Mouse (Mus musculus) c-Kit-positive CD71-negative TER-119-negative erythroid progenitor cells, embryonic 14.5 days (primary cell): Measurements from ENCODE around the gene Scaf1.
A peak's percentile ranks its signal among the peaks of the same experiment; 100 is the strongest.

Source experiments
- DNase-seq: peaks from one replicate; pipeline ENCODE4 v3.0.0-alpha.2; 2013; ENCODE audit warnings: low read depth

Gene Scaf1

DNA sequence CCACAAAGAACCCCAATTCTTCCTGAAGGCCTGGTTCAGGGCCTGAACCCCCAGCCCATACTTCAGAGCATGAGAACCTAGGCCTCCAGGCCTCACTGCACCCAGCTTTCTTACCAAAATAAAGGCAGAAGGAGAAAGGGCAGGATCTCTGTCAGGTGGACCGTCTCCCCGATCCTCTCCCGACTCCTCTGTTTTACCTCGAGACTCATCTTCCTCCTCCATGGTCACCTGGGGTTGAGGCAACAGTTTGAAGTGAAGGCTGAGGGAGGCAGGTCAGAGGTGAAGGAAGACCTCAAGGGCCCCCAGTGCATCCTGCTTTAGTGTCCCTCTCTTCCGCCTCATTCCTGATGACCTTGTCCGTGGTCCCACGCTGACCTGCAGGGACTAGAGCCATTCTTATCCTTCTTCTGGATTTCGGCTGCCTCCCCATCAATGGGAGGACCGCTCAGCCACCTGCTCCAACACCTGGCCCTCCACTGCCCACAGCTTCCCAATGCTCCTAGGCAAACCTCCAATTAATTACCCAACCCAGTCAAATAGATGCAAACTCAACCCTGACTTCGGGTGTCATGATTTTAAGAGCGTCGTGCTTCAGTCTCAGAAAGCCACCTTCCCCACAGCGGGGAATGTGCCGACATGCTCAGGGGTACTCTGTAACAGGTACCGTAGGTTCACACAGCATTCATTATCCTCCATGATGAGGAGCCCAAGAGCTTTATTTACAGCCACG lies 2.6 kb downstream of the Scaf1 start:
- DNase-seq: no peak

DNA sequence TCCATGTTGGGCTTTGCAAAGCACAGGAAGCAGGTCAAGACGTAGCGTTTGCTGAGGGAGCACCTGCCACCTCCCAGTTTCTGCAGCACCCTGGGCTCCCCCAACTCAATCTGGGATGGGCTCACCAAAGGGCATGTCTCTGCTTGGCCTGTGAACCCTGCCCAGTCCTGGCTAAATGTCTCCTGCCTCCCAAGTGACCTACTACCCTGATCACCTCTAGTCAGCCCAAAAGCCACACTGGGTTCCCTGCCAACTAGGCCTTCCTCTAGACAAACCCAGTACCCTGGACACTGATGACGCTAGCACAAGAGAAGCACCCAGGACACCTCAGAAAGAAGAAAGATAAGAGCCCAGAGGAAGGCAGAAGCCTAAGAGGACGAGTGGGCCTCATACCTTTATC lies 3.3 kb downstream of the Scaf1 start:
- no peak for DNase-seq

DNA sequence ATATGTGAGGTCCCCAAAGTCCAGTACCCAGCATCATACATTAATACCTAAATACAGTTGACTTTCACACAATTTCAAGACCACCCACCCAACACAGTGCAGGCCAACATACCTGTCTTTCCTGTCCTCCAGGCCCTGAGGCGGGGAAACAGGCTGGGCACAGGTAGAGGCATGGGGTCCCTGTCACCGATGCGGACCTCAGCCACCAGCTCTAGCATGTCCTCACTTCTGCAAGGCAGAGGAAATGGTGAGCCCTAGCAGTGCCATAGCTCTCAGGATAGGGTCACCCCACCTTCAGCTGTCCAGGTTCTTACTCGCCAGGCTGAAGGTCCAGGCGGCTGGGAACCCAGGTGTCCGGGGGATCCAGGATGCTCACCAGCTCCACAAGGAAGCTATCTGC lies 4.2 kb downstream of the Scaf1 start:
- no peak for DNase-seq

GRCm38 (mm10) chr7:45008411-45008810 lies 7.8 kb downstream of the Scaf1 start:
- no peak for DNase-seq

DNA sequence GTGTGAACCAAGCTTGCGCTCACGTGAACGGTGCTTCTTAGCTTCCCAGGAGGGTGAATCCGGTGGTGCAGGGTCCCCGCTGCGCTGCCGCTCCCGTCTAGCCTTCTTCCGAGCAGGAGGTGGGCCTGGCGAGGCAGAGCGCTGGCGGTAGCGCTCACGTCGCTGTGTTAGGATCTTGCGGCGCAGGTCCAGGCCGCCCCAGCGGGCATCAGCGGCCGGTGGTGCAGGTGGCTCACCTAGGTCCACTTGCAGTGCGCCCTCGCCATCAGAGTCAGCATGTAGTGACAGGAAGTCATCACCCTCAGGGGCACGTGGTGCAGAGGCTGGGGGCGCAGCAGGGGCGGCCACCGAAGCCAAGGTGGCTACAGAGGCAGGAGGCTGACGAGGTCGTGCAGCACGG lies 8.3 kb downstream of the Scaf1 start:
- no peak for DNase-seq

DNA sequence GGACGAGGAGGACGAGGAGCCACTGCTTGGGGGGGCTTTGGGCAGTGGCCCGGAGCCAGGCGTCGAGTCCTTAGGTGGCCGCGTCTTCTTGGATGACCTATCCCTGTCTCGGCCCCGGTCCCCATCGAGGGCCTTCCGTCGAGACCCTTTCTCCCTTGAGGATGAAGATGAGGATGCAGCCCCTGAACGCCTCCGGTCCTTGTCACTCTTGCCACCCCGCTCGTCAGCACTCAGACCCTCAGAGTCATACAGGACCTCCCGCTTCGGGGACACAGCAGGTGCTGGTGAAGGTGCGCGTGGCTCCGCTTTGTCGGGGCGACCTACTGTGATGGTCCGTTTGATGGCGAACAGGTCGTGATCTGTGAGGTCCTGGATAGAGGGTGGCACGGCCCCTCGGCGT lies 9.0 kb downstream of the Scaf1 start:
- DNase-seq: no peak

GRCm38 (mm10) chr7:45006503-45006902 lies 9.7 kb downstream of the Scaf1 start:
- no peak for DNase-seq

GRCm38 (mm10) chr7:45005321-45005992 lies 10.7 kb downstream of the Scaf1 start:
- no peak for DNase-seq

DNA sequence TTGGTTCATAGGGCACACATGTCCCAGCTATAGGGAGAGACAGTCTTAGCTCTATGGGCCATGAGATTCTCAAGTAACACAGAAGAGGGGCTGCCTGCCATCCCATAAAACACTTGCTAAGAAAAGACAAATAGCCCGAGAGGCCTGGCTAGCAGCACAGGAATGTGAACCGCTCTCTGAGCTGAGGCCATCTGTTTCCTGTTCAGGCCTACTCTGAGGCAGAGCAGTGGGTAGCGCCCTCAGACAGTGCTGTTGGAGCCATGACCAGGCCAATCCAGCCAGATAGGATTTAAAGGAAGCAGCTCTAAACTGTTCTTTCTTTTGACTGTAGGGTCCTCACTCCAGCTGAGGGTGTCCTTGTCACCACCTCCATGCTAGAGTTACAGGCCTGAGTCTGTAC lies 11.6 kb downstream of the Scaf1 start:
- no peak for DNase-seq

DNA sequence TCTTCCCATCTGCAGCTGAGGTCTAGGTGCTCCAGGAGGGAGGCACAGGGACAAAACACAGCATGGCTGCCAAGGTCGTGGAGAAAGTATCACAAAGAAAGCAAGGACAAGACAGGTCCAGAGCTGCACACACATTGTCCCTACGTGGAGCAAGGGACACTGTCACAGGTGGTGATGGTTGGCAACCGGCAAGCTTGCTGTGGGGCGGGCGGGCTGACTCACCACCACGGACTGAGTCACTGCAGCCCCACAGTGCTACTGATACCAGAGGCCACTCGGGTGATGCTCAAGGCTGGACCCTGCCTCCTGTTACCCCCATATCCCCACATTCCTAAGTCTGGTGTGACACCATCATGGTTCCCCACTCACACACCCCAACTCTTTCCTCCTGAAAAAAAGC lies 13.7 kb downstream of the Scaf1 start:
- no peak for DNase-seq

DNA sequence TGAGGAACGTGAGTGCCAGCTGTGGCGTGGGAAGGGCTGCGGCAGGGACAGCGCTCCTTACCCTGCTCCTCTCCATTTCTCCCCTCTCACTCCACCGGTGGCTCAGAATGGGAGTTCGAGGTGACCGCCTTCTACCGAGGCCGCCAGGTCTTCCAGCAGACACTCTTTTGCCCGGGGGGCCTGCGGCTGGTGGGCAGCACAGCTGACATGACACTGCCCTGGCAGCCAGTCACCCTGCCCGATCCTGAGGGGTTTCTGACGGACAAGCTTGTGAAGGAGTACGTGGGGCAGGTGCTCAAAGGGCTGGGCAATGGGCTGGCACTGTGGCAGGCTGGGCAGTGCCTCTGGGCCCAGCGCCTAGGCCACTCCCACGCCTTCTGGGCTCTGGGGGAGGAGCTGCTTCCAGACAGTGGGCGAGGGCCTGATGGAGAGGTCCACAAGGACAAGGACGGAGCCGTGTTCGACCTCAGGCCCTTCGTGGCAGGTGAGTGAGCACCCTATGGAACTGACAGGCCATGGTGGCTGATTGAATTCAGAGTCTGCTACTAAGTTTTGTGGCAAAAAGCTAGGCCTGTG lies 15.5 kb downstream of the Scaf1 start:
- DNase-seq: no peak

GRCm38 (mm10) chr7:44999753-45000152 lies 16.4 kb downstream of the Scaf1 start:
- DNase-seq: no peak

DNA sequence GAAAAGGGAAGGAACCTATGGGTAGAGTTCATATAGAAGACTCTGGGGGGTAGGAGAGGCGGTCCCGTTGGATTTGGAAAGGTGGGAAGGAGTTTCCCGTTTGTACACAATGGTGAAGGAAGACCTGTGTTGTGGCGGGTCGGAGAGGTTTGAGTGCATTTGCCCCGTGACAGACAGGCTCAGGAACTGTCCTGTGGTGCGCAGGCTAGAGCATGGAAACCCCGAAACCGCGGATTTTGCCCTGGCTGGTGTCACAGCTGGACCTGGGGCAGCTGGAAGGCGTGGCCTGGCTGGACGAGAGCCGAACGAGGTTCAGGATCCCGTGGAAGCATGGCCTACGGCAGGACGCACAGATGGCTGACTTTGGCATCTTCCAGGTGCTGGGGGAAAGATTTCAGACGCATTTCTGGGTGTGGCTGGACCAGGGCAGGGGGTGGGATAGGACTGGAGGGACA lies 17.6 kb downstream of the Scaf1 start, which contains the start of gene Bcl2l12:
TSS of gene Bcl2l12 (minus strand) at position 212 of the 455 bp plus-strand sequence.
- DNase-seq: no peak

DNA sequence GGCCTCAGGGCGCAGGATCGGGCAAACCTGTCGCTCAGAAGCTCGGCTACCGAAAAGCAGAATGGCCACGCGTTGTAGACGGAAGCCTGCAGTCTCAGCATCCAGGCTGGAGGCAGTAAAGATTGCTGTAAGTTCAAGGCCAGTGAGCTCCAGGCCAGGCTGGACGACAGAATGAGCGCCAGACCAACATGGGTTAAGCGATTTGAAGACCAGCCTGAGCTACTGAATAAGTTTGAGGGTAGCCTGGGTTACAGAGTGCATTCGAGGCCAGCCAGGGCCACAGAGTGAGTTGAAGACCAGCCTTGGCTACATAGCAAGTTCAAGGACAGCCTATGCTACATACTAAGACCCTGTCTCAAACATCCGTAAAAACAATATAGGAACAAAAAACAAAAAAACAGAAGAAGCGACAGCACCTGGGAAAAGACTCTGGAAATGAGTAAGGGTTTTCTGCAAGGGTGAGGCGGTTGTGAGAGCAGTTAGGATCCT lies 18.2 kb downstream of the Scaf1 start:
- DNase-seq: no peak

DNA sequence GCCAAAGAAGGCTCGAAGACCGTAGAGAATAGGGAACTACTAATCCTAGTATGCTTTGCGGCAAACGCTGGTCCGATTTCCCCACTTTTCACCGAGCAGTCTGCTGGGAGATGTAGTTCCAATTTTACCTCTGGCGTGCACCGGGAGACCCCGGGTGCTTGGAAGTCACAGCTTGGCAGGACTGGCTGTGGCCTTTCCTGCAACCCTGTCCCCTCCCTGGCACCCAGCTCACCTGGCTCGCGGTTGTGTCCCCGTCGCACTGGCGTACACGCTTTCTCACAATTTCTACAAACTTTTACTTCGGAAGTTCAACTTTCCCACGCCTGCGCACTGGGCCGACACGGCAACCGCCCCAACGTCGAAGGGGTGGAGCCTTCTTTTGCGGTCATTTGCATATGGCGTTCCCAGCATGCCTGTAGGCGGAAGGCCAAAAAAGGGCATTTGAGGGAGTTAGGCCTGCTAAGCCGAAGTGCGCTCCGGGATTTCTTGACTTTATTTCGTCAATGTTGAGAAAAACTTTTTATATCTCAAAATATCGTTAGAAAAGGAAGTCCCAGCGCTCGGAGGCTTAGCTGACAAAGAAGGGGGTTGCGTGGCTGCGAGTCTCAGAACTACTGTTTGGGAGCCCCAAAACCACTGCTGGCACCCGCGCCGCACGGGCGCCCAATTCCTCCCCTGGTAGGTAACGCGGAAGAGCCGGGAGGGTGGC lies 18.8 kb downstream of the Scaf1 start, which contains the start of gene Irf3:
TSS of gene Irf3 (plus strand) at position 418 of the 709 bp plus-strand sequence.
- peak; percentile 98 for DNase-seq

GRCm38 (mm10) chr7:44996672-44997071 lies 19.5 kb downstream of the Scaf1 start:
- no peak for DNase-seq

DNA sequence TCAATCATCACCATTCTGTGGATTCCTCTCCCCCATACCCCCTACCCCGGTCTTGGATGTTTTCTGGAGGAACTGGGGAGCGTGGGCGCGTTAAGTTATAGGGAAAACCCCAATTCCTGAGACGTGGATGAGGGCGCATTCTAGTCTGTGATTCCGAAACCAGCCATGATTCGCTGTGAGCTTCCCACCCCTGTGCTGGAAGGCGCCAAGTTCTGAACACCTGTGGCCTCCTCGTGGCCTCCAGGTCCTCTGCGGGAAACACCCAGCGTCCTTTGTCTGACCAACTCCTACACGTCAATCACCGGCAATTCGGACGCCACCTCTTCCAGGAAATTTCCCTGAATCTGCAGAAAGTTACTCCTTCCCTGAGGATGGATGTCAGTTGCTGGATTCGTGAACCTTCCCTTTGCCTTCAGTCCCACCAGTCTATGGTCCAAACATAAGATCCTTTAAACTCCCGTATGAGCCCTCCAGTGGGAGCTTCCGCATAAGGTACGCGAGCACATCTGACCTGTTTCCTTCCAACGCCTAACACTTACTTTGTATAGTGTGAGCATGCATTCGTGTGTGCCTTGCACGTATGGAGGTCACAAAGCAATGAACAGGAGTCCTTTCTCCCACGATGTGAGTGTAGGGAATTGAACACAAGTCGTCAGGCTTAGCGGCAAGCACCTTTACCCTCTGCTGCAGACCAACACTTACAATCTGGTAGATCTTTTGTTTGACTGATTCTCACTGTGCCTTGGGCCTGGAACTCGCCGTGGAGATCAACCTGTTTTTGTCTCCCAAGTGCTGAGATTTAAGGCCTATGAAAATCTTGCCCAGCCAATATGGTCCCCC lies 29.1 kb downstream of the Scaf1 start:
- peak; percentile 28 for DNase-seq

DNA sequence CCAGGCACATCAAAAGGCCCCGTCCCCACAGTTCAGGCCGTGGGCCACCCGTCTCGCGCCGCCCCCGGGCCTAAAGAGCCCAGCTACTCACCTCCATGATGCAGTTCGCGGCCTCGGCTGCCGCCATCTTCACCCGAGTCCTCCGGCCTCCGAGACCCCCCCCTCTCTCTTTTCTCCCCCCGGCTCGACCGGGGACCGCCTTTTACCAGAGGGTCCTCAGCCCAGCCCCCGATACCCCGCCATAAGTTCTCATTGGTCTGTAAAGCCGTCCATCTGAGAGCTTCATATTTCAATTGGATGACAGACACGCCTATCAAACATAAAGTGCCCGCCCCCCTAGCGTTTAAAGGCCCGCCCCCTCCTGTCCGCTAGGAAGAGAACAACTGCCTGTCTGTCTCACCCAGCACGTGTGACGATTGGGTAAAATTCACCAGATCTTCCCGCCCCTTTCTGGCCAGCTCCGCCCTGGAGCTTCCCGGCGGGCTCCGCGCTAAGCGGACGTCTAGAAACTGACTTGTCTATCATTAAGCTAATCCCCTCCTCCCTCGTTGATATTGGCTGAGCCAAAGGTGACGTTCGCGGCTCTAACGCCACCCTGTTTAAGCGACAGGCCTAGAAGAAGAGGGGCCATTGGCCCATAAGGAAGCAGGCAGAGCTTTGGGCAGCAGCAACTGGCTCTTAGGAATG lies 29.8 kb downstream of the Scaf1 start, which contains the start of gene Prmt1:
TSS of gene Prmt1 (minus strand) at position 377 of the 687 bp plus-strand sequence.
- DNase-seq: peak; percentile 96

DNA sequence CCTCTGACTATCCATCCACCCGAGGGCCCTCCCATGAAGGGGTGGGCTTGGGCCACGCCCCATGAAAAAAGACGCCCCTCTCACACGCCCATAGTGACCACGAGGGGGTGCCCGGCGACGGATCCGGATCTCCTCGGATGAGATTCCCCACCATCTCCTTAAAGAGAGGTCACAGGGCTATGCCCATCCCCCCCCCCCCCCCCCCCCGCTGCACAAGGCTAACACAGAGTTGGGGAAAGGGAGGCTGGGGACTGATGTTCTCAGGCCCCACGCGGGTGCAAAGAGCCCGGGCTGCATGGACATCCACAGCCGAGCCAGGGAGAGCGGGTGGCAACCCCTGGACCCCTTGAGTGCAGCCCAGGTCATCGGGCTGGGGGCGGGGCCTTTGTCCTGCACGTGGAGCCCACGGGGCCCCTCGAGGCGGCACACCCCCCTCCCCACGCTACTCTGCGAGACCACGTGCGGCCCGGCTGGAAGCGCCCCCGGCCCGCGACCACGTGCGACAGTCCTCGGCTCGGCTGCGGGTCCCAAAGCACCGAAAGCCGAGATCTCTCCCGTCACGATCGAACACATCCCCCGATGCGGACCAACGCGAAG lies 30.5 kb downstream of the Scaf1 start:
- peak; percentile 60 for DNase-seq

DNA sequence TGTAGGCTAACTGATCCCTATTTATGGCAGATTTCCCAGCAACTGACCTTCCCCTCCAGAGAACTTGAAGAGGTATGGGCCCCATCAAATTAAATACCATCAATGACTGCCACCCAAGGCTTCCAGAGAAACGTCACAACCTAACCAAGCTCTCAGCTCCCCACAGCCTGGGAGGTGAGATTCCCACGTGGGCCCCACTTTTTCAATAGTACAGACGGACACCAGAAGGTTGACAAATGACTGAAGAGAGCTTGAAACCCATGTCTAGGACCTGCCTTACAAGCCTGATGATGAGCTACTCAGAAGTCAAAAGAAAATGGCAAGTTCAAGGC lies 31.4 kb downstream of the Scaf1 start:
- no peak for DNase-seq
